Mouse (Mus musculus) CD4-positive naive resting alpha-beta T cell, adult 76 days (primary cell): ENCODE results near the gene Gm11239. TPM values are rescaled to one million over a fixed set of nuclear protein-coding genes. Genes with fewer than 3 reads are reported as not detected.

Experiments
- total RNA-seq: library from RNA; stranded (reverse); gene quantifications from one replicate; pipeline ENCODE4 v1.2.4, GENCODE M21; 2023

The Gm11239 gene
- not detected for total RNA-seq

GRCm38 (mm10) chr4:73668054-73668453, at the start of gene Gm11239:
Gene Gm11239 (plus strand): TSS chr4:73668354.

GRCm38 (mm10) chr4:73622684-73623083, 45.5 kb upstream of the Gm11239 start, which contains the start of gene Gm11237:
Gene Gm11237 (plus strand): TSS chr4:73622984.

GRCm38 (mm10) chr4:73637821-73638220, 30.3 kb upstream of the Gm11239 start, which contains the start of gene Gm11236:
Gene Gm11236 (plus strand): TSS chr4:73638121.

GRCm38 (mm10) chr4:73683216-73683615, 15.1 kb downstream of the Gm11239 start, which contains the start of gene Gm428:
Gene Gm428 (plus strand): TSS chr4:73683516.

Other genes with a start within 250 kb of the Gm11239 start
- not detected for gene Gm11238, start 60.5 kb upstream of the Gm11239 start, total RNA-seq
- not detected for gene Gm11237, start 45.4 kb upstream of the Gm11239 start, total RNA-seq
- not detected for gene Gm11236, start 30.2 kb upstream of the Gm11239 start, total RNA-seq
- not detected for gene Gm428, start 15.2 kb downstream of the Gm11239 start, total RNA-seq
- gene Rasef, start 122.6 kb downstream of the Gm11239 start, total RNA-seq: not detected
- gene Gm11758, start 207.9 kb downstream of the Gm11239 start, total RNA-seq: not detected
- gene Gm11757, start 222.8 kb downstream of the Gm11239 start, total RNA-seq: not detected
- not detected for gene Gm13871, start 237.6 kb downstream of the Gm11239 start, total RNA-seq